Mouse (Mus musculus) liver, embryonic 15.5 days (tissue): ENCODE data around the gene Gm5141. TPM values are rescaled to one million over a fixed set of nuclear protein-coding genes. Genes with fewer than 3 reads are reported as not detected.
"Not testable (repeated sequence)": the region's sequence is repeated elsewhere in the genome, so short reads cannot be mapped to it uniquely, and the experiment has no call there.

Experiments
- ATAC-seq: fragments of 200-750 bp; cut with Nextera tagmentation; 2 replicates; pipeline ENCODE4 v1.8.0; 2017; ENCODE audit warnings: moderate number of reproducible peaks, mild to moderate bottlenecking, moderate library complexity; ENCODE audit not compliant: insufficient read depth
- H3K27ac ChIP-seq: fragments of 300-500 bp; sonication (generic); replicated peaks from 2 replicates; pipeline ENCODE4 v1.5.1; 2015; ENCODE audit warnings: mild to moderate bottlenecking, inconsistent platforms
- H3K27me3 ChIP-seq: fragments of 300-500 bp; sonication (generic); 2 replicates; pipeline ENCODE4 v1.6.1; 2015; ENCODE audit warnings: mild to moderate bottlenecking, inconsistent platforms
- H3K36me3 ChIP-seq: fragments of 300-500 bp; sonication (generic); replicated peaks from 2 replicates; pipeline ENCODE4 v1.6.1; 2015; ENCODE audit warnings: moderate library complexity, mild to moderate bottlenecking, inconsistent platforms
- H3K4me1 ChIP-seq: fragments of 300-500 bp; sonication (generic); replicated peaks from 2 replicates; pipeline ENCODE4 v1.6.1; 2015; ENCODE audit warnings: inconsistent platforms
- H3K4me2 ChIP-seq: fragments of 300-500 bp; sonication (generic); 2 replicates; pipeline ENCODE4 v1.6.1; 2015; ENCODE audit warnings: moderate library complexity, mild to moderate bottlenecking, inconsistent platforms
- H3K4me3 ChIP-seq: fragments of 300-500 bp; sonication (generic); replicated peaks from 2 replicates; pipeline ENCODE4 v1.5.1; 2015; ENCODE audit warnings: mild to moderate bottlenecking, inconsistent platforms
- H3K9ac ChIP-seq: fragments of 300-500 bp; sonication (generic); 2 replicates; pipeline ENCODE4 v1.6.1; 2015; ENCODE audit warnings: moderate library complexity, mild to moderate bottlenecking, inconsistent platforms
- H3K9me3 ChIP-seq: fragments of 300-500 bp; sonication (generic); replicated peaks from 2 replicates; pipeline ENCODE4 v1.6.1; 2016; ENCODE audit warnings: inconsistent platforms
- WGBS: fragments of 180-500 bp; shearing (Covaris S2); methylation state at CpG from one replicate; pipeline ENCODE4 v1.1.7; 2015; ENCODE audit warnings: mixed read lengths; ENCODE audit not compliant: insufficient replicate concordance; 5-methylcytosine and 5-hydroxymethylcytosine counted together
- polyA plus RNA-seq: library from polyadenylated mRNA; unstranded; fragments of >200 nt; fragmentation: Nextera tagmentation; extraction: Ambion mirVana; gene quantifications from 2 replicates; pipeline ENCODE4 v1.2.1, GENCODE M21; 2015

Gene Gm5141
- 0.81 and 0.93 TPM in 2 replicates for polyA plus RNA-seq

GRCm38 (mm10) chr13:62785199-62786134 lies at the start of gene Gm5141:
Gene Gm5141 (minus strand): TSS chr13:62785808.
- H3K4me3 ChIP-seq = peak within 1 kb of the TSS; percentile 60
- not testable (repeated sequence) for H3K4me1 ChIP-seq, H3K36me3 ChIP-seq, H3K27ac ChIP-seq, H3K27me3 ChIP-seq, H3K9me3 ChIP-seq
- peak; percentile 96 for ATAC-seq
- H3K9ac ChIP-seq = 0 out of 2 replicates have a peak within 1 kb of the TSS, but pooled peaks have one; percentile 38
- WGBS = 4% methylated on average over 23 of the region's 23 CpGs
- peak within 1 kb of the TSS; percentile 74 for H3K4me2 ChIP-seq

DNA sequence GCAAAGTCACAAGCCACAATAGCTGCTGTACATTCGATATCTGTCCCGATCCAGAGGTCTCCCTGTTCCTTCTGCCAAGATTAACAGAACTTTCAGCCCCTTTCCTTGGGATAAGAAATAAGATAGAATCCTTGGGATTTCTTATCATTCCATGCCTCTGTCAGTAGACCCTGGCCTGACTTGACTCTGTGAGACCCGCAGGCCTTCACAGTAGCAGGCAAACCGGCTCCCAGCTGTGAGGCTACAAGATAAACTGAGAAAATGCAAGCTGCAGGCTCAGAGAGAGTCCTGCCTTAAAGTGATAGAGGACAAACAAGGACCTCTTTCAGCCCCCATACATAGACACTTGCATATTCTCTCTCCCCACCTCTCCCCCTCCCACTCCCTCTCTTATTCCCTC lies 47.7 kb upstream of the Gm5141 start:
- H3K9ac ChIP-seq = no peak overlapping the region
- no peak overlapping the region for H3K27ac ChIP-seq
- no peaks in the 10 kb centered on the region for H3K36me3 ChIP-seq
- H3K27me3 ChIP-seq = no peaks in the 10 kb centered on the region
- 40% methylated on average over 4 of the region's 4 CpGs for WGBS
- H3K4me1 ChIP-seq = no peaks in the 10 kb centered on the region
- no peak for ATAC-seq
- H3K4me3 ChIP-seq = no peak overlapping the region
- H3K4me2 ChIP-seq = no peak overlapping the region
- H3K9me3 ChIP-seq = no peaks in the 10 kb centered on the region

DNA sequence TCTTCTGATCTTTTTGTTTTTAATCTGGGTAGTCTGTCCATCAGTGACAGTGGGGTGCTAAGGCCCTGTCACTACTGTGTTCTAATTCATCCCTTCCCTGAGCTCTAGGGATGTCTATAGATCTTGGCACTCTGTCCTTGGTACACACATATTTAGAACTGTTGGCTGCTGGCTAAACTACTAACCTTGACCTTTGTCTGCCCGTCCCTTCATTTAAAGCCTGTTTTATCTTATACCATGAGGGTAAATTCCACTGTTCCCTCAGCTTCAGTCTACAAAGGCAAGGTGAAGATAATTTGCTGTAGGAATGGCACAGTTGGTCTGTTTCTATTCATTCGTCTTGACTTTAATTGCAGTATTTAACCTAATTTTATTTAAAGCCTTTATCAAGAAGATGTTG lies 46.6 kb upstream of the Gm5141 start:
- H3K4me1 ChIP-seq = no peaks in the 10 kb centered on the region
- H3K4me2 ChIP-seq = no peak overlapping the region
- H3K9me3 ChIP-seq = no peaks in the 10 kb centered on the region
- no peak overlapping the region for H3K4me3 ChIP-seq
- 41% methylated on average over 2 of the region's 2 CpGs for WGBS
- no peak overlapping the region for H3K9ac ChIP-seq
- H3K27me3 ChIP-seq = no peaks in the 10 kb centered on the region
- ATAC-seq = no peak
- H3K27ac ChIP-seq = no peak overlapping the region
- no peaks in the 10 kb centered on the region for H3K36me3 ChIP-seq

DNA sequence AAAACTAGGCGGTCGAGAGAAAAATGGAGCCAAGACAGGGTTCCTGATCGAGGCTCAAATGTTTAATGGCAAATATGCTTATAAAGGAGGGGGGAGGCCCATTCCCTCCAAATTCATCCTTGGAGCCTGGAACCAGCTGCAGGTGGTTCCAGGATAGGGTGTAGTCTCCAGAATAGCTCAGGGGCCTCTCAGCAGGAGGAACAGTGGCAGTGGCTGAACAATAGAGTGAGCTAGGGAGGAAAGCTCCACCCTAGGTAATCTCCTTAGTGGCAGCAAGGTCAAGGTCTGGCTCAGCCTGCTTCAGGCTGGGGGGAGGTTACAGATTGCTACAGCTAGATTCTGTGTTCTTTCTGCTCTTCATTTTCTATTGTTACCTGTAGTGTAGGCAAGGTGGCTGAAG lies 30.1 kb upstream of the Gm5141 start:
- H3K4me3 ChIP-seq, H3K9me3 ChIP-seq, H3K27ac ChIP-seq, H3K9ac ChIP-seq, ATAC-seq, H3K4me2 ChIP-seq, H3K4me1 ChIP-seq, H3K36me3 ChIP-seq: not testable (repeated sequence)
- H3K27me3 ChIP-seq = peaks cover 11% of the 10 kb centered on the region; the same call in 1 of the 2 replicates
- WGBS = 70% methylated on average over 3 of the region's 3 CpGs

DNA sequence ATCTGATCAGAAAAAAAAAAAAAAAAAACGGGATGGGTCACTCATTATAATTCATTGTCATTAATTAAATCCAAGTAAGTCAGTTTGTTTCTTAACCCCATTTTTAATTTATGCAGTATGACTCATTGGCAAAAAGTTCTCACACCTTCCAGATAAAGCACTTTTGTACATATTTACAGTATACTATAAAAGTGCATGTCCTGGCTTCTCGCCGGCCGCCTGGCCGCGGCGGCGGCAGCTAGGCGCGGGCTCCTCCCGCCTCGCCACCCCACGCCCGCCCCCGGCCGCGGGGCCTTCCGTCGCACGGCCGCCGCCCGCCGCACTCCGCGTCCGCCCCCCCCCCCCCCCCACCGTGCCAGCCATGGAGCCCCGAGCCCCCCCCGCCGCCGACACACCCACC lies 27.1 kb upstream of the Gm5141 start:
- Histone ChIP-seq H3K4me2 (peak overlapping the region; percentile 54), H3K4me3 (peak overlapping the region; percentile 28), H3K36me3 (no peaks in the 10 kb centered on the region), H3K4me1 (no peaks in the 10 kb centered on the region), H3K27ac (no peak overlapping the region), H3K9me3 (no peaks in the 10 kb centered on the region), H3K9ac (no peak overlapping the region), H3K27me3 (peaks cover 11% of the 10 kb centered on the region; the same call in 1 of the 2 replicates)
- 13% methylated on average over 29 of the region's 32 CpGs for WGBS
- no peak for ATAC-seq

GRCm38 (mm10) chr13:62807981-62808380 lies 22.4 kb upstream of the Gm5141 start:
- ATAC-seq, H3K9me3 ChIP-seq, H3K36me3 ChIP-seq, H3K27ac ChIP-seq, H3K27me3 ChIP-seq, H3K4me1 ChIP-seq, H3K4me2 ChIP-seq, H3K4me3 ChIP-seq, H3K9ac ChIP-seq: not testable (repeated sequence)
- 61% methylated on average over 6 of the region's 6 CpGs for WGBS

DNA sequence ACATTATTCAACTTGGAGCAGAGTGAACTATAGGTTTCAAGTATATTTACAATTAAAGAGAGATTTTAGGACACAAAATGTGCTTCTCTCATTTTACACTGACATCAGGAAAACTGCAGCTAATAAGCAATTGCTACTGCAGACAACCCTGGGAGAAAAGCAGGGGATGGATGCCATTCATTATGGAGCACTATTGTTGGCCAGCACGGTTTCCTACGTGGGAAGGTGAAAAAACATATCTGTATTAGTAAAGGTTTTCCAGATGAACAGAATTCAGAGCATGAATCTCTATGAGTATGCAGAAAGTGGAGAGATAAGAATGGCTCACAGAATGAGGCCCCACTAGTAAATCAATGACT lies 506 bp upstream of the Gm5141 start:
- H3K9ac ChIP-seq = 0 out of 2 replicates have a peak overlapping the region, but pooled peaks have one; percentile 38
- 46% methylated on average over 2 of the region's 2 CpGs for WGBS
- not testable (repeated sequence) for ATAC-seq

DNA sequence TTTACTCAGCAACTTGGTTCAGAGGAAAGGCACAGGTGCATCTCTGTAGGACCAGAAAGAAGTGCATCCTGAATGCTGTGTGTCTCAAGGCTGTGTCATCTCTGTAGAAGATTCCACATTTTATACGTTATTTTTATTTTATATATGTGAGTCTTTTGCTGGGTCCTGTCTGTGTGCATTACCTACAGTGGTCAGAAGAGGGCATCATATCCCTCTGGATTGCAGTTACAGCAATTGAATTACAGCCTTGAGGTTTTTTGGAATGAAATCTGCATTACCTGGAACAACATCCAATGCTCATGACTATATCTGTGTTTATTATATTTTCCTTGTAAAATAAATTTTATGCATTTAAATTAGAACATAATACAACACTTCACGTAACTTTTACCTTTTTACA lies 21.8 kb downstream of the Gm5141 start:
- not testable (repeated sequence) for H3K36me3 ChIP-seq, H3K27ac ChIP-seq, H3K9me3 ChIP-seq, H3K9ac ChIP-seq, ATAC-seq, H3K4me2 ChIP-seq, H3K27me3 ChIP-seq, H3K4me3 ChIP-seq
- 56% methylated on average over 2 of the region's 2 CpGs for WGBS
- peaks cover 11% of the 10 kb centered on the region; the same call in 1 of the 2 replicates for H3K4me1 ChIP-seq

More for the DNA sequence above, 506 bp upstream of the Gm5141 start:
- peak overlapping the region; percentile 74 for H3K4me2 ChIP-seq
- not testable (repeated sequence) for H3K36me3 ChIP-seq, H3K27me3 ChIP-seq, H3K9me3 ChIP-seq, H3K27ac ChIP-seq, H3K4me1 ChIP-seq
- peak overlapping the region; percentile 60 for H3K4me3 ChIP-seq

- H3K4me1 ChIP-seq = peaks cover 11% of the 10 kb centered on the region; the same call in 1 of the 2 replicates
These were observed 24.9 kb downstream of the Gm5141 start, which contains the start of gene Platr25 for GRCm38 (mm10) chr13:62760432-62761415. Gene Platr25 (minus strand): TSS chr13:62760709.

DNA sequence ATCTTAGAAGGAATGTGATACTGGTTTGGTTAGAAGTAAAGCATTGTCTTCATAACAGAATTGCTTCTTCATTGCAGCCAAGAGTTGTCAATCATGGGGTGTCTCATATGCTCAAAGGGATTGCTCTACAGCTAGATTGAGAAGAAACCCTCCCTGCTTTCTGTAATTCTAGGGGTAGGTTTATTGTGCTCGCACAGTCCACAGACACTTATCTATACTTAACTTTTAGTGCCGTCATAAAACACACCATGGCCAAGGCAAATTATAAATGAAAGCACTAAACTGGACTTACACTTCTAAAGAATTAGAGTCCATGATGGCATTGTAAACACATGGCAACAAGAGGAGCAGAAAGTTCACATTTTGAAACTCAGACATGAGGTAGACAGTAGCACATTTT lies 52.3 kb downstream of the Gm5141 start:
- no peak overlapping the region for H3K4me2 ChIP-seq
- no peaks in the 10 kb centered on the region for H3K27me3 ChIP-seq
- H3K4me3 ChIP-seq = no peak overlapping the region
- no peak for ATAC-seq
- H3K9ac ChIP-seq = no peak overlapping the region
- no peaks in the 10 kb centered on the region for H3K9me3 ChIP-seq
- 84% methylated on average over 2 of the region's 2 CpGs for WGBS
- no peaks in the 10 kb centered on the region for H3K4me1 ChIP-seq
- H3K27ac ChIP-seq = no peak overlapping the region
- H3K36me3 ChIP-seq = no peaks in the 10 kb centered on the region

More at GRCm38 (mm10) chr13:62760432-62761415, 24.9 kb downstream of the Gm5141 start, which contains the start of gene Platr25:
- Histone ChIP-seq H3K4me3 (peak within 1 kb of the TSS; percentile 64), H3K9ac (peak within 1 kb of the TSS; percentile 56), H3K4me2 (peak within 1 kb of the TSS; percentile 81)
- H3K36me3 ChIP-seq, H3K9me3 ChIP-seq, H3K27me3 ChIP-seq, H3K27ac ChIP-seq: not testable (repeated sequence)
- peak; percentile 95 for ATAC-seq
- 9% methylated on average over 20 of the region's 20 CpGs for WGBS
